Mouse (Mus musculus): ENCODE data around the gene Loxl1. TPM values are rescaled to one million over a fixed set of nuclear protein-coding genes. Genes with fewer than 3 reads are reported as not detected.

Loxl1 gene
- polyA plus RNA-seq, 1 experiment from 2014 or later: 36.2 TPM

DNA sequence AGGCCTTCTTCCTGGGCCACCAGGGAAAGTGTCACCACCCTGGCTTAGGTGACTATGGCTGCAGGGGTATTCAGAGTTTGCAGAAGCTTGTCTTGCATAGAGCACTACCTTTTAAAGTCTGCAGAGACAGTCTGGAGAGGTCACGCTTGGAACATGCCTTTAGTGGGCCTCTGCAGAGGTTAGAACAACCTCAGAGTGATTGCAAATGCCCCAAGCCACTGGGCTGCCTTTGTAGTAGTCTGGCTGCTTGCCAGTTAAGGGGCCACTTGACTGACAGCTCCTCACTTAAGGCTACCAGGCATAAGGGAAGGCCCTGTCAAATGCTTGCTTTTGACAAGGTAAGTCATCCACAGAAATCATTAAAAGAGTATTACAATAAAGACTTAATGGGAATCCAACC lies 14.4 kb upstream of the Loxl1 start:
- no peaks in the 10 kb centered on the region for H3K4me1 ChIP-seq (replicated peaks)
- H3K4me3 ChIP-seq (replicated peaks): no peak overlapping the region
- no peaks in the 10 kb centered on the region for H3K36me3 ChIP-seq
- no peak overlapping the region for H3K27ac ChIP-seq
- 67% methylated on average over 1 of the region's 1 CpGs for WGBS
- no peaks in the 10 kb centered on the region for H3K27me3 ChIP-seq (replicated peaks)
- no peak overlapping the region for H3K4me2 ChIP-seq (replicated peaks)
- no peaks in the 10 kb centered on the region for H3K9me3 ChIP-seq
- no peak for ATAC-seq
- no peak overlapping the region for H3K9ac ChIP-seq

DNA sequence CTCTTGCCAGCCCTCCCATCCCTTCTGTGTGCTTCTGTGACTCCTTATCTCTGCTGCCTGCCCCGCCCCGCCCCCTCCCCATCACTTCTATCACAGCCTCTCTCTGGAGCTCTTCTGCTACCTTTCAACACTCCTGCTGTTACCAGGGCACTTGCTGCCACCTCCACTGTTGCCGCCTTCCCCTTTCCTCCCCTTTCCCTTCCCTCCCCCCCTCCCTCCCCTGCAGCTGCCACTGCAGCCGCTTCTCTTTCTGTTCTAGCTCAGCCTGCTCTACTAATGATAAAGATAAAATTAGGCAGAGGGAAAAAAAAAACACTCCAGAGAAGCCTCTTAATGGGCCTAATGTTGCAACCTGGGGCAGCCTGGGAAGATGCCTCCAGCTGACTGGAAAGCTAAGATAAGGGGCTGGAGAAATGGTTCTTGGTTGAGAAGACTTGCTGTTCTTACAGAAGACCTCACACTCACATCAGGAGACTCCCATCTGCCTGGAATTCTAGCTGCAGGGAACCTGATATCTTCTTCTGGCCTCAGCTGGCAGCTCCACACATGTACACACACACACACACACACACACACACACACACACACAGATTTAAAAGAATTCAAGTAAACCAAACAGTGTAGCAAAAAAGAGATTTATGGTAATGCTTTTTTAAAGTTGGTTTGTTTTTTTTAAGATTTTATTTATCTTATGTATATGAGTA lies 13.6 kb upstream of the Loxl1 start:
- no peaks in the 10 kb centered on the region for H3K4me1 ChIP-seq (replicated peaks)
- no peaks in the 10 kb centered on the region for H3K27me3 ChIP-seq (replicated peaks)
- no peak overlapping the region for H3K27ac ChIP-seq
- H3K9ac ChIP-seq: no peak overlapping the region
- ATAC-seq: no peak
- WGBS: 17% methylated on average over 4 of the region's 4 CpGs
- H3K36me3 ChIP-seq: no peaks in the 10 kb centered on the region
- H3K9me3 ChIP-seq: no peaks in the 10 kb centered on the region
- H3K4me2 ChIP-seq (replicated peaks): no peak overlapping the region
- no peak overlapping the region for H3K4me3 ChIP-seq (replicated peaks)

DNA sequence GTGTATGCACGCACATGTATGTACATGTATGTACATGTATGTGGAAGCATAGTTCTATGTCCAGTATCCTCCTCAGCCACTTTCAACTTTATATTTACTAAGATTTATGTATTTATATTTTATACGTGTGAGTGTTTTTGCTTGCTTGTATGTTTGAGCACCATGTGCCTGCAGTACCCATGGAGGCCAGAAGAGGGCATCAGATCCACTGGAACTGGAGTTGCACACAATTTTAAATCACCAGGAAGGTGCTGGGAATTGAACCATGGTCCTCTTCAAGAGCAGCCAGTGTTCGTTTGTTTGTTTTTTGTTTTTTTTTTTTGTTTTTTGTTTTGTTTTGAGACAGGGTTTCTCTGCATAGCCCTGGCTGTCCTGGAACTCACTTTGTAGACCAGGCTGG lies 8.7 kb upstream of the Loxl1 start:
- Histone ChIP-seq H3K4me2 (replicated peaks) (no peak overlapping the region), H3K9ac (no peak overlapping the region), H3K27me3 (replicated peaks) (no peaks in the 10 kb centered on the region; the same call in 1 of the 2 replicates), H3K9me3 (no peaks in the 10 kb centered on the region), H3K4me3 (replicated peaks) (no peak overlapping the region), H3K4me1 (replicated peaks) (peaks cover 4% of the 10 kb centered on the region; the same call in 1 of the 2 replicates), H3K36me3 (no peaks in the 10 kb centered on the region), H3K27ac (no peak overlapping the region)
- WGBS: 96% methylated on average over 3 of the region's 3 CpGs
- no peak for ATAC-seq

DNA sequence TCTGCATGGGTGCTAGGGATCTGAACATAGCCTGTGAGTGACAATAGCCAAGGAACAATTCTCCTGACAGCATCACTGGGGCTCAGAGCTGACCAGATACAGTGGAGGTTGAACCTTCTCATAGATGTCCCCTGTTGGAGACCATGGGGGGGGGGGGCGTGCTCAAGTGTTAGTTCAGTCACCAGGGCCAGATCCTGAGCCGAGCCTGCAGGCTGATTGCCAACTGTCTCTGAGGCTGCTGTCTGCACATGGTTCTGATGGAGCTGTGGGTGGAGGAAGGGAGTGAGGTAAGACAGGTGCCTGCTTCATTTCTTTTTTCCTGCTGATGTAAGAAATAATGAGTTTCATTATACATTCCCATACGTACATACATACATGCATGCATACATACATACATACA lies 5.3 kb upstream of the Loxl1 start:
- Histone ChIP-seq H3K36me3 (no peaks in the 10 kb centered on the region), H3K27ac (no peak overlapping the region), H3K9me3 (no peaks in the 10 kb centered on the region), H3K4me2 (replicated peaks) (no peak overlapping the region), H3K4me1 (replicated peaks) (peaks cover 22% of the 10 kb centered on the region), H3K27me3 (replicated peaks) (no peaks in the 10 kb centered on the region; the same call in 1 of the 2 replicates), H3K4me3 (replicated peaks) (no peak overlapping the region), H3K9ac (no peak overlapping the region)
- ATAC-seq: no peak
- 70% methylated on average over 3 of the region's 3 CpGs for WGBS

DNA sequence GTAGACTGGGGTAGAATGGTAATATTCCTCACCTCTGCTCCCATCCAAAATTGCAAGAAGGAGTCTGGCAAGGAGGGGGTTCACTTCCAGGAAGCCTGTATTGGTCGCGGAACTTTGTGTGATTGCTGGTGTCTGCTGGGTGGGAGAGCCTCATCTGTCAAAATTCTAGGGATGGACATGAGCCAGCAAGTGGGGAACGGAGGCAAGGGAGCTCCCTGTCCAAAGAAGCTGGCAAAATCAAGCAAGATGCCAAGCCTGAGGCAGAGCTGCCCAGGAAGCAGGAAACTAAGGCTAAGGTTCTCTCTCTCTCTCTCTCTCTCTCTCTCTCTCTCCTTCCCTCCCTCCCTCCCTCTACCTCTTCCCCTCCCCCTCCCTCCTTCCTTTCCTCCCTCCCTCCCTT lies 4.4 kb upstream of the Loxl1 start:
- H3K9me3 ChIP-seq: no peaks in the 10 kb centered on the region
- peaks cover 31% of the 10 kb centered on the region for H3K4me1 ChIP-seq (replicated peaks)
- H3K27ac ChIP-seq: no peak overlapping the region
- WGBS: 43% methylated on average over 3 of the region's 3 CpGs
- ATAC-seq: no peak
- H3K4me3 ChIP-seq (replicated peaks): no peak overlapping the region
- no peaks in the 10 kb centered on the region for H3K36me3 ChIP-seq
- H3K27me3 ChIP-seq (replicated peaks): peaks cover 6% of the 10 kb centered on the region
- H3K4me2 ChIP-seq (replicated peaks): no peak overlapping the region
- no peak overlapping the region for H3K9ac ChIP-seq

- Histone ChIP-seq H3K9ac (no peak overlapping the region), H3K4me2 (replicated peaks) (no peak overlapping the region), H3K4me1 (replicated peaks) (peaks cover 37% of the 10 kb centered on the region), H3K9me3 (no peaks in the 10 kb centered on the region), H3K4me3 (replicated peaks) (no peak overlapping the region), H3K27me3 (replicated peaks) (peaks cover 11% of the 10 kb centered on the region), H3K36me3 (no peaks in the 10 kb centered on the region), H3K27ac (no peak overlapping the region)
- no peak for ATAC-seq
- WGBS: 71% methylated on average over 7 of the region's 7 CpGs
Observed at GRCm38 (mm10) chr9:58316784-58317183, 3.8 kb upstream of the Loxl1 start.

DNA sequence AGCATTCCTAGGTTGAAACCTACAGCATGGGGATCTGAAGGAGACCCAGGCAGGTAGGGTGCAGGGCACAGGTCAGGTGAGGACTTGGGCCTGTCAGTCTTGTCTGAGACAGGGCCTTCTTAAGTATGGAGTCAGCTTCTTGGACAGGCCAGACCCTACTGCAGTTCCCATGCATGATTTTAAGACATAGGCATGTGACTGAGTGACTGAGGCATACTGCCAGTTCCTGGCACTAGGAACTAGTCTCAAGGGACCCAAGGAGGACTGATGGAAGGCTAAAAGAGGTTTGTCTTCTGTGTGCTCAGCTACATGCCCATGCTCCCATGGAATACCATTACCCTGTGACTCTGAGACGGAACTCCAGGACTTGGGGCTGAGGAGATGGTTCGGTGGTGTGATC lies 2.9 kb upstream of the Loxl1 start:
- no peak overlapping the region for H3K9ac ChIP-seq
- H3K4me1 ChIP-seq (replicated peaks): peaks cover 39% of the 10 kb centered on the region
- peak overlapping the region; percentile 74 for H3K27ac ChIP-seq
- H3K36me3 ChIP-seq: no peaks in the 10 kb centered on the region
- no peaks in the 10 kb centered on the region for H3K9me3 ChIP-seq
- WGBS: 89% methylated on average over 2 of the region's 2 CpGs
- peaks cover 17% of the 10 kb centered on the region for H3K27me3 ChIP-seq (replicated peaks)
- no peak overlapping the region for H3K4me2 ChIP-seq (replicated peaks)
- ATAC-seq: no peak
- H3K4me3 ChIP-seq (replicated peaks): no peak overlapping the region

DNA sequence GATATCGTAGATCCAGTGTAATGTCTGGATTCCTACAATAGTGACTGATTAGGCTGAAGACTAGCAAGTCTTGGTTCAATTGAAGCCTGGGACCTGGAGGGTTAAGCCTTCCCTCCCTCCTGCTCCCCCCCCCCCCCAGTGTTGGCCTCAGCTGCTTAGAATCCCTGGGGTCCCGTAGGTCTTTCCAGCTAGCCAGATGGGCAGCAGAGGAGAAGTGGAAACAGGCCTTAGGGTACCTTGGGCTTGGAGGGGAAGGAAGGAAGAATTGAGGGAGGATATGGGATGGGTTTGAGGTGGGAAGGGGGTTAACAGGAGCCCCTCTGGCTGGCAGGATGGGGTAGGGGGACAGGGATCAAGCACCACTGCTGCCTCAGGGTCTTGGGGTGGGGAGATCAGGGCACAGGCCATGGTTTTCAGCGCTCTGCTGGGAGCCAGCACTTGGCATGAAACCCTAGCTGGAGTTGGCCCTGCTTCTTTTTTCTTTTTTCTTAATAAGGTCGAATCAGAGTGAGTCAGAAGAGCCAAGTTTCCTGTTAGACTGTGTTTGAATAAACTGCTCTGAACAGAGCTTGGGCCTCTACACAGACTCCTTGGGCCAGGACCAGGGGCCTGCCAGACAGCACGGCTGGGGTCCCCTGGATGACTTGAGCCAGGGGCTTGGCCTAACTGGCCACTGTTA lies 1.8 kb upstream of the Loxl1 start:
- 43% methylated on average over 5 of the region's 5 CpGs for WGBS
- peak overlapping the region; percentile 74 for H3K27ac ChIP-seq
- no peaks in the 10 kb centered on the region for H3K36me3 ChIP-seq
- no peak for ATAC-seq
- H3K4me3 ChIP-seq (replicated peaks): no peak overlapping the region
- peaks cover 45% of the 10 kb centered on the region for H3K4me1 ChIP-seq (replicated peaks)
- H3K9me3 ChIP-seq: no peaks in the 10 kb centered on the region
- H3K27me3 ChIP-seq (replicated peaks): peaks cover 17% of the 10 kb centered on the region
- 0 out of 2 replicates have a peak overlapping the region, but pooled peaks have one; percentile 26 for H3K4me2 ChIP-seq (replicated peaks)
- no peak overlapping the region for H3K9ac ChIP-seq

- peak overlapping the region; percentile 70 for H3K27ac ChIP-seq
- peak; percentile 25 for ATAC-seq
- H3K9me3 ChIP-seq: no peaks in the 10 kb centered on the region
- H3K36me3 ChIP-seq: no peaks in the 10 kb centered on the region
- H3K27me3 ChIP-seq (replicated peaks): peaks cover 17% of the 10 kb centered on the region
- peaks cover 57% of the 10 kb centered on the region for H3K4me1 ChIP-seq (replicated peaks)
- peak overlapping the region; percentile 51 for H3K4me3 ChIP-seq (replicated peaks)
- WGBS: 2% methylated on average over 72 of the region's 72 CpGs
- peak overlapping the region; percentile 56 for H3K9ac ChIP-seq
- peak overlapping the region; percentile 88 for H3K4me2 ChIP-seq (replicated peaks)
Observed at GRCm38 (mm10) chr9:58312196-58312943, 616 bp downstream of the Loxl1 start.

GRCm38 (mm10) chr9:58311191-58311910 lies 1.6 kb downstream of the Loxl1 start:
- H3K9me3 ChIP-seq: no peaks in the 10 kb centered on the region
- 71% methylated on average over 33 of the region's 33 CpGs for WGBS
- H3K9ac ChIP-seq: peak overlapping the region; percentile 56
- 0 out of 2 replicates have a peak overlapping the region, but pooled peaks have one; percentile 17 for H3K27ac ChIP-seq
- peaks cover 17% of the 10 kb centered on the region for H3K27me3 ChIP-seq (replicated peaks)
- ATAC-seq: no peak
- peak overlapping the region; percentile 88 for H3K4me2 ChIP-seq (replicated peaks)
- H3K36me3 ChIP-seq: no peaks in the 10 kb centered on the region
- peak overlapping the region; percentile 51 for H3K4me3 ChIP-seq (replicated peaks)
- peaks cover 51% of the 10 kb centered on the region for H3K4me1 ChIP-seq (replicated peaks)

DNA sequence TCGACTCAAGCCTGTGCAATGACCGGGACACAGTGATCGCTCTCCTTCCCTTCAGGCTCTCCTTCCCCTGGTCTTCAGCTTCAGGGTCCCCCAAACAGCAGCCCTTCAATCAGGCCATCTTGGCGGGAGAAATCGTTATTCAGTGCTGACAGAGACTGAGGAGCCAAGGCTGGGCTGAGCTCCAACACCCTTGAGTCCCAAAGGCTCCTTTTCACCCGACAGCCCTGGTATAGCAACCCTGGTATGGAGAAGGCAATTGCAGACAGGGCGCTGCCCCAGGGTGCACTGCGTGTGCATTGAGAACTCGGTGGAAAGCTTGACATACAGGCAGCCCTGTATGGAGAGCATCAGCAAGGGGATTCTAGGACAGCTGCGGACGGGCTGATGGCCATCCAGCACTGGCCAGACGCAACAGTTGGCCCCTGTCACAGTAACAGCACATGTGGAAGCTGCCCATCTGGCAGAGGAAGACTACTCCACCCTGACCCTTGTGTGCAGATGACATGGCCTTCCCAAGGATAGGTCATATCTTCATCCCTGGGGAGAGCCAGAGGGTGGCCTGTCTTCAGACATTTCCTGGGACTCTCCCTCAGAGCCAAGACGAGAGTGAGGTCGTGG lies 2.8 kb downstream of the Loxl1 start:
- Histone ChIP-seq H3K27me3 (replicated peaks) (peaks cover 17% of the 10 kb centered on the region), H3K27ac (no peak overlapping the region), H3K9ac (no peak overlapping the region), H3K4me3 (replicated peaks) (no peak overlapping the region), H3K9me3 (no peaks in the 10 kb centered on the region), H3K4me1 (replicated peaks) (peaks cover 48% of the 10 kb centered on the region), H3K4me2 (replicated peaks) (peak overlapping the region; percentile 37), H3K36me3 (no peaks in the 10 kb centered on the region)
- WGBS: 66% methylated on average over 14 of the region's 14 CpGs
- ATAC-seq: no peak
